ENCODE assay signal across 36 mouse cellular contexts in genomic region chr14:33474461-33474860, GRCm38 (mm10). TPM values are rescaled to one million over a fixed set of nuclear protein-coding genes. Genes with fewer than 3 reads are reported as not detected.
A peak's percentile ranks its signal among the peaks of the same experiment; 100 is the strongest.
DNase-seq lines count a peak whose midpoint lies in the region.
"Had no signal": no experiment of that assay in that cellular context is flagged by ENCODE, and none has a peak within 500 bp of the region (broad histone marks: within the 10 kb centered on the region; RNA-seq: fewer than 3 reads in every experiment).

No protein-coding gene starts in this region.

- no peak overlapping the region for H3K27ac ChIP-seq in heart, embryonic 10.5 days
- H3K27ac ChIP-seq: embryonic facial prominence, embryonic 10.5 days; embryonic facial prominence, embryonic 15.5 days; forebrain, embryonic 12.5 days; heart, adult 2 months; hindbrain, embryonic 10.5 days; hindbrain, embryonic 15.5 days; layer of hippocampus, adult 2 months; limb, embryonic 13.5 days; lung, embryonic 15.5 days; midbrain, embryonic 10.5 days; midbrain, embryonic 15.5 days; neural tube, embryonic 15.5 days; stomach, embryonic 15.5 days had no signal

- H3K9me3 ChIP-seq in heart, embryonic 10.5 days, result no peaks in the 10 kb centered on the region
- H3K9me3 ChIP-seq: embryonic facial prominence, embryonic 10.5 days; embryonic facial prominence, embryonic 15.5 days; forebrain, embryonic 12.5 days; hindbrain, embryonic 10.5 days; hindbrain, embryonic 15.5 days; limb, embryonic 13.5 days; lung, embryonic 15.5 days; midbrain, embryonic 10.5 days; midbrain, embryonic 15.5 days; neural tube, embryonic 15.5 days; stomach, embryonic 15.5 days had no signal

- WGBS in heart, embryonic 10.5 days, result 53% methylated on average over 2 of the region's 2 CpGs

- H3K4me1 ChIP-seq in heart, embryonic 10.5 days, result peaks cover 16% of the 10 kb centered on the region
- H3K4me1 ChIP-seq: embryonic facial prominence, embryonic 15.5 days; lung, embryonic 15.5 days; midbrain, embryonic 15.5 days; stomach, embryonic 15.5 days had no signal

- no peaks in the 10 kb centered on the region for H3K36me3 ChIP-seq in heart, embryonic 10.5 days
- H3K36me3 ChIP-seq: embryonic facial prominence, embryonic 10.5 days; embryonic facial prominence, embryonic 15.5 days; forebrain, embryonic 12.5 days; hindbrain, embryonic 10.5 days; hindbrain, embryonic 15.5 days; limb, embryonic 13.5 days; lung, embryonic 15.5 days; midbrain, embryonic 10.5 days; midbrain, embryonic 15.5 days; neural tube, embryonic 15.5 days; stomach, embryonic 15.5 days had no signal

- H3K27me3 ChIP-seq in heart, embryonic 10.5 days (ENCODE audit: insufficient read depth, poor library complexity, severe bottlenecking), result no peaks in the 10 kb centered on the region
- H3K27me3 ChIP-seq: embryonic facial prominence, embryonic 15.5 days; forebrain, embryonic 12.5 days; hindbrain, embryonic 15.5 days; limb, embryonic 13.5 days; lung, embryonic 15.5 days; midbrain, embryonic 15.5 days; neural tube, embryonic 15.5 days; stomach, embryonic 15.5 days had no signal

- DNase-seq in heart, embryonic 10.5 days (ENCODE audit: low spot score), result peak; percentile 10
- no peak for DNase-seq in heart, adult 9 months (ENCODE audit: low spot score in 2 of 2)
- peak; percentile 40 to 74 for DNase-seq in left cerebral cortex, adult 9 months (ENCODE audit: low spot score in 2 of 2)
- DNase-seq in left cerebral cortex, postnatal 4 days, result no peak
- peak; percentile 27 to 90 for DNase-seq in left cerebral cortex, postnatal 25 days (ENCODE audit: low spot score in 2 of 2)
- DNase-seq in telencephalon, adult 2 months (ENCODE audit: low read depth, low spot score), result peak; percentile 84
- DNase-seq in cerebellum, postnatal 4 days (ENCODE audit: low spot score in 2 of 2), result no peak
- DNase-seq: adrenal gland, postnatal 14 days; cerebellum, adult 11-12 months; cerebellum, adult 9-11 months; heart, adult 2 months; heart, postnatal 14 days; kidney, adult 2 months; kidney, postnatal 36 days; layer of hippocampus, postnatal 36 days; retina, postnatal 1 day; thymus, postnatal 14 days had no signal

- H3K4me3 ChIP-seq in heart, embryonic 10.5 days, result no peak overlapping the region
- H3K4me3 ChIP-seq: embryonic facial prominence, embryonic 10.5 days; embryonic facial prominence, embryonic 15.5 days; forebrain, embryonic 12.5 days; heart, adult 2 months; hindbrain, embryonic 10.5 days; hindbrain, embryonic 15.5 days; layer of hippocampus, adult 2 months; limb, embryonic 13.5 days; lung, embryonic 15.5 days; midbrain, embryonic 10.5 days; midbrain, embryonic 15.5 days; neural tube, embryonic 15.5 days; stomach, embryonic 15.5 days had no signal

- intact Hi-C loops in left cerebral cortex, postnatal 4 days (cut with DNase I), result no loop called here
- intact Hi-C loops in left cerebral cortex, postnatal 25 days (cut with DNase I), result loop anchor here (2.0 kb wide), 1 partner anchor 46 kb away; no protein-coding TSS in a partner anchor

RNA-seq across cellular contexts. Expression of gene Frmpd2, which starts 3.0 kb away (rescaled TPM):
- polyA plus RNA-seq in heart, embryonic 10.5 days (2016; fragmentation: Nextera tagmentation; extraction: Ambion mirVana), result 0.05 and 0.09 TPM in 2 replicates
- total RNA-seq in left cerebral cortex, postnatal 4 days (2021), result 1 to 10 TPM in 1 of 2 experiments, under 1 TPM in 1; 0.46 to 1.6 TPM
- under 1 TPM; 0.18 to 0.71 TPM for total RNA-seq in left cerebral cortex, postnatal 25 days (2021)
- total RNA-seq: adrenal gland, postnatal 14 days; gastrocnemius, postnatal 4 days; heart, adult 2 months; megakaryocyte progenitor cell, adult 5-6 weeks had no signal
- polyA plus RNA-seq: CD4-positive, CD25-positive, alpha-beta regulatory T cell, adult 4 months; heart, embryonic 14.5 days; inflammation-experienced regulatory T-cells, adult 6 months; limb, embryonic 13.5 days; liver, embryonic 11.5 days; liver, embryonic 16.5 days; midbrain, embryonic 10.5 days; neural tube, embryonic 15.5 days had no signal

RNA-seq across cellular contexts. Expression of gene Mapk8, which starts 27.5 kb away (rescaled TPM):
- polyA plus RNA-seq in heart, embryonic 10.5 days (2016; fragmentation: Nextera tagmentation; extraction: Ambion mirVana), result 14.9 and 19.0 TPM in 2 replicates
- total RNA-seq in left cerebral cortex, postnatal 4 days (2021), result 100 to 1,000 TPM; 205 to 224 TPM
- 100 to 1,000 TPM; 107 to 114 TPM for total RNA-seq in left cerebral cortex, postnatal 25 days (2021)

Comparison
In these comparisons a context has a peak if more than half of its experiments do, and no peak if none do; other contexts are left out.
1. DNase-seq: peak in heart, embryonic 10.5 days (single experiment), left cerebral cortex, adult 9 months (2 of 2), left cerebral cortex, postnatal 25 days (2 of 2) and telencephalon, adult 2 months (single experiment); none in heart, adult 9 months (0 of 2), left cerebral cortex, postnatal 4 days (single experiment) and cerebellum, postnatal 4 days (0 of 2).